ENCODE assay signal across 22 mouse cellular contexts in the genomic region with DNA sequence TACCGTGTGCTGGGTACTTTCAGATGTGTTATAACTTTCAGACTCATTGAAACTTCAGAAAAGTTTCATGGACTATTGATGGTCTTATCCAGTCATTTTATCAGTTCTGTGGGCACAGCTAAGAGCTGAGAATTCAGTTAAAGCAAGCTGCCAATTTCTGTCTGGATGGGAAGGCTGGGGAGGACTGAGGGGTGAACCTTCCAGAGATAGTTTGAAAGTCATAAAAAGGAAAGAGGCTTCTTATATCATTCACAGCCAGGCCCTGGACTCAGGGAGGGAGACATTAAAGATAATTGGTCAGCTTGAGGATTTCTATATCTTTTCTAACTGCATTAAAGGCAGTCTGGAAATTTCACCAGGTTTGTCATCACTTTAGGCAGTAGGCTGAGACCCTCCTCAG.
"Had no signal": no experiment of that assay in that cellular context is flagged by ENCODE, and none has a peak within 500 bp of the region (broad histone marks: within the 10 kb centered on the region; RNA-seq: fewer than 3 reads in every experiment).

No protein-coding gene starts in this region.

- DNase-seq: heart, postnatal 10 days; heart, postnatal 14 days; heart, postnatal 36 days; heart, postnatal 4 days; kidney, adult 11 months; kidney, adult 18-20 months; kidney, adult 2 months; kidney, adult 8-10 months; kidney, adult 9 months; kidney, postnatal 10 days; kidney, postnatal 14 days; kidney, postnatal 25 days; kidney, postnatal 36 days; kidney, postnatal 4 days; layer of hippocampus, adult 9-11 months; layer of hippocampus, postnatal 36 days had no signal

- ATAC-seq: hindbrain, embryonic 16.5 days; hindbrain, postnatal 0 days; inflammation-experienced regulatory T-cells, adult 6 months; intestine, embryonic 15.5 days; intestine, embryonic 16.5 days; intestine, postnatal 0 days had no signal
